15 mouse cellular contexts compared by ENCODE assay signal in the genomic region with DNA sequence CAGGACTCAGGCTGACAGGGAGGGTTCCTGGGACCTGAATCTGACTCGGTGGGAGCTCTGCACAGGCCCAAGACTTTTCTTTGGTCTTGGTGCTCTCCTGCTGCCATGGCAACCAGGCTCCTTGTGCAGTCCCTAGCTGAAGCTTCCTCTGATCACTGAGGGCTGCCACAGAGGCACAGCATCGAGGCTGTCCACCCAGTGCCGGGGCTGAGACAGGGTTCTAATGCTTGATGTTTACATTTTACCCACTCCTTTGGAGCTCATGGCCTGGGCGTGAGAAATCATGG. TPM values are rescaled to one million over a fixed set of nuclear protein-coding genes. Genes with fewer than 3 reads are reported as not detected.
DNase-seq lines count a peak whose midpoint lies in the region; ATAC-seq and TF ChIP-seq lines count a peak whose summit lies in the region.
"Had no signal": no experiment of that assay in that cellular context is flagged by ENCODE, and none has a peak within 500 bp of the region (broad histone marks: within the 10 kb centered on the region; RNA-seq: fewer than 3 reads in every experiment).

No protein-coding gene starts in this region.

- peak overlapping the region; percentile 93 for H3K27ac ChIP-seq in gastrocnemius, adult 2 months
- H3K27ac ChIP-seq in embryonic facial prominence, embryonic 10.5 days (replicated peaks) = peak overlapping the region; percentile 41; the same call in 1 of the 2 replicates
- H3K27ac ChIP-seq in midbrain, embryonic 14.5 days (replicated peaks; ENCODE audit: low read depth, low read length) = peak overlapping the region; percentile 77
- H3K27ac ChIP-seq: liver, embryonic 13.5 days; neural tube, embryonic 12.5 days had no signal

- no peaks in the 10 kb centered on the region for H3K9me3 ChIP-seq in embryonic facial prominence, embryonic 10.5 days
- no peaks in the 10 kb centered on the region for H3K9me3 ChIP-seq in midbrain, embryonic 14.5 days (ENCODE audit: control insufficient read depth, low read length)
- H3K9me3 ChIP-seq: heart, embryonic 13.5 days; liver, embryonic 13.5 days; neural tube, embryonic 12.5 days had no signal

- peak overlapping the region; percentile 19; the same call in 1 of the 2 replicates for H3K4me2 ChIP-seq in midbrain, embryonic 14.5 days (ENCODE audit: low read length)
- H3K4me2 ChIP-seq: heart, embryonic 13.5 days; liver, embryonic 13.5 days; neural tube, embryonic 12.5 days had no signal

- no peaks in the 10 kb centered on the region for H3K27me3 ChIP-seq in embryonic facial prominence, embryonic 10.5 days (replicated peaks; ENCODE audit: low read depth, poor library complexity, severe bottlenecking)
- no peaks in the 10 kb centered on the region for H3K27me3 ChIP-seq in midbrain, embryonic 14.5 days (ENCODE audit: control insufficient read depth, insufficient read depth, low read length)
- H3K27me3 ChIP-seq: heart, embryonic 13.5 days; neural tube, embryonic 12.5 days had no signal

- no peak overlapping the region; the same call in 1 of the 2 replicates for H3K9ac ChIP-seq in midbrain, embryonic 14.5 days (replicated peaks; ENCODE audit: low read length)
- H3K9ac ChIP-seq: heart, embryonic 13.5 days; liver, embryonic 13.5 days; neural tube, embryonic 12.5 days had no signal

- WGBS in embryonic facial prominence, embryonic 10.5 days = 58% methylated on average over 4 of the region's 4 CpGs
- WGBS in midbrain, embryonic 14.5 days = 16% methylated on average over 4 of the region's 4 CpGs

- DNase-seq in gastrocnemius, adult 2 months = no peak
- DNase-seq in gastrocnemius, postnatal 36 days = no peak
- DNase-seq in brain, adult 2 months (ENCODE audit: low read depth, low spot score) = peak; percentile 76
- DNase-seq in embryonic facial prominence, embryonic 10.5 days (ENCODE audit: low spot score) = no peak
- DNase-seq in midbrain, embryonic 14.5 days = peak; percentile 76
- DNase-seq in kidney, postnatal 36 days = no peak
- no peak for DNase-seq in adrenal gland, adult 18-20 months (ENCODE audit: low spot score in 2 of 2)
- no peak for DNase-seq in kidney, adult 18-20 months
- DNase-seq: kidney, adult 11 months; liver, embryonic 13.5 days; thymus, postnatal 36 days had no signal

- TF ChIP-seq CTCF in gastrocnemius, adult 2 months (IDR thresholded peaks at IDR 0.05) = no peak

- no peak overlapping the region for H3K4me3 ChIP-seq in gastrocnemius, adult 2 months
- no peak overlapping the region for H3K4me3 ChIP-seq in embryonic facial prominence, embryonic 10.5 days
- H3K4me3 ChIP-seq in midbrain, embryonic 14.5 days (replicated peaks; ENCODE audit: low read depth, low read length) = no peak overlapping the region
- H3K4me3 ChIP-seq: heart, embryonic 13.5 days; liver, embryonic 13.5 days; neural tube, embryonic 12.5 days had no signal

- no peak for ATAC-seq in midbrain, embryonic 14.5 days (ENCODE audit: low FRiP score, low TSS enrichment)

- peaks cover 83% of the 10 kb centered on the region for H3K4me1 ChIP-seq in embryonic facial prominence, embryonic 10.5 days
- H3K4me1 ChIP-seq in midbrain, embryonic 14.5 days (ENCODE audit: control insufficient read depth, insufficient read depth, low read length) = peaks cover 76% of the 10 kb centered on the region

- intact Hi-C loops in gastrocnemius, adult 2 months (cut with DNase I) = no loop called here
- intact Hi-C loops in gastrocnemius, postnatal 36 days (cut with DNase I) = no loop called here

- H3K36me3 ChIP-seq in embryonic facial prominence, embryonic 10.5 days (replicated peaks) = peaks cover 35% of the 10 kb centered on the region
- peaks cover 10% of the 10 kb centered on the region for H3K36me3 ChIP-seq in midbrain, embryonic 14.5 days (ENCODE audit: control insufficient read depth, insufficient read depth, low read length)
- H3K36me3 ChIP-seq: liver, embryonic 13.5 days had no signal

RNA-seq across cellular contexts. Expression of a gene that starts 24.7 kb away (rescaled TPM):
- total RNA-seq in gastrocnemius, adult 2 months (2021) = 10 to 100 TPM in 1 of 2 experiments, 1 to 10 TPM in 1; 9.9 to 10.1 TPM
- 1 to 10 TPM; 8.5 to 9.4 TPM for total RNA-seq in gastrocnemius, postnatal 36 days (2021)
- 36.7 and 44.2 TPM in 2 replicates for polyA plus RNA-seq in embryonic facial prominence, embryonic 10.5 days (2016; fragmentation: Nextera tagmentation; extraction: Ambion mirVana)
- 97.9 and 101 TPM in 2 replicates for polyA plus RNA-seq in midbrain, embryonic 14.5 days (2014; fragmentation: Nextera tagmentation; extraction: Ambion mirVana)
- 10 to 100 TPM; 24.3 to 24.4 TPM for total RNA-seq in adrenal gland, adult 18-20 months (2021)

RNA-seq across cellular contexts. Expression of a gene that starts 25.6 kb away (rescaled TPM):
- total RNA-seq in gastrocnemius, adult 2 months (2021) = not detected
- total RNA-seq in gastrocnemius, postnatal 36 days (2021) = not detected
- polyA plus RNA-seq in embryonic facial prominence, embryonic 10.5 days (2016; fragmentation: Nextera tagmentation; extraction: Ambion mirVana) = not detected in 2 replicates
- polyA plus RNA-seq in midbrain, embryonic 14.5 days (2014; fragmentation: Nextera tagmentation; extraction: Ambion mirVana) = not detected in 2 replicates
- not detected for total RNA-seq in adrenal gland, adult 18-20 months (2021)
- total RNA-seq: layer of hippocampus, postnatal 14 days had no signal
- polyA plus RNA-seq: heart, embryonic 13.5 days; macrophage; neural tube, embryonic 12.5 days had no signal

RNA-seq across cellular contexts. Expression of a gene that starts 31.7 kb away (rescaled TPM):
- total RNA-seq in gastrocnemius, adult 2 months (2021) = under 1 TPM in 1 of 2 experiments, not detected in 1; 0.98 TPM
- not detected for total RNA-seq in gastrocnemius, postnatal 36 days (2021)
- polyA plus RNA-seq in embryonic facial prominence, embryonic 10.5 days (2016; fragmentation: Nextera tagmentation; extraction: Ambion mirVana) = not detected in 2 replicates
- 1.8 TPM in 1 of 2 replicates, not detected in the other for polyA plus RNA-seq in midbrain, embryonic 14.5 days (2014; fragmentation: Nextera tagmentation; extraction: Ambion mirVana)
- total RNA-seq in adrenal gland, adult 18-20 months (2021) = 1 to 10 TPM; 2.0 TPM
- total RNA-seq: layer of hippocampus, postnatal 14 days had no signal

RNA-seq across cellular contexts. Expression of a gene that starts 40.9 kb away (rescaled TPM):
- 1 to 10 TPM in 1 of 2 experiments, under 1 TPM in 1; 0.56 to 1.1 TPM for total RNA-seq in gastrocnemius, adult 2 months (2021)
- 1 to 10 TPM in 1 of 2 experiments, under 1 TPM in 1; 0.79 to 1.2 TPM for total RNA-seq in gastrocnemius, postnatal 36 days (2021)
- 0.22 TPM in 1 of 2 replicates, not detected in the other for polyA plus RNA-seq in embryonic facial prominence, embryonic 10.5 days (2016; fragmentation: Nextera tagmentation; extraction: Ambion mirVana)
- 1.3 TPM in 1 of 2 replicates, not detected in the other for polyA plus RNA-seq in midbrain, embryonic 14.5 days (2014; fragmentation: Nextera tagmentation; extraction: Ambion mirVana)
- total RNA-seq in adrenal gland, adult 18-20 months (2021) = 1 to 10 TPM; 4.5 to 6.3 TPM

RNA-seq across cellular contexts. Expression of a gene that starts 46.0 kb away (rescaled TPM):
- total RNA-seq in gastrocnemius, adult 2 months (2021) = 1 to 10 TPM; 7.2 to 8.0 TPM
- 1 to 10 TPM; 5.9 to 6.2 TPM for total RNA-seq in gastrocnemius, postnatal 36 days (2021)
- polyA plus RNA-seq in embryonic facial prominence, embryonic 10.5 days (2016; fragmentation: Nextera tagmentation; extraction: Ambion mirVana) = 57.9 and 61.4 TPM in 2 replicates
- 30.5 and 31.0 TPM in 2 replicates for polyA plus RNA-seq in midbrain, embryonic 14.5 days (2014; fragmentation: Nextera tagmentation; extraction: Ambion mirVana)
- total RNA-seq in adrenal gland, adult 18-20 months (2021) = 10 to 100 TPM; 15.2 to 17.2 TPM

Comparison
In these comparisons a context has a peak if more than half of its experiments do, and no peak if none do; other contexts are left out.
1. DNase-seq: peak in brain, adult 2 months (single experiment) and midbrain, embryonic 14.5 days (single experiment); none in gastrocnemius, adult 2 months (single experiment), gastrocnemius, postnatal 36 days (0 of 2), embryonic facial prominence, embryonic 10.5 days (single experiment), kidney, postnatal 36 days (0 of 2), adrenal gland, adult 18-20 months (0 of 2) and kidney, adult 18-20 months (single experiment).
2. H3K27ac ChIP-seq: peak in every context shown above with its lines; median percentile 93 in gastrocnemius, adult 2 months; 77 in midbrain, embryonic 14.5 days; 41 in embryonic facial prominence, embryonic 10.5 days.